In the genomic region with DNA sequence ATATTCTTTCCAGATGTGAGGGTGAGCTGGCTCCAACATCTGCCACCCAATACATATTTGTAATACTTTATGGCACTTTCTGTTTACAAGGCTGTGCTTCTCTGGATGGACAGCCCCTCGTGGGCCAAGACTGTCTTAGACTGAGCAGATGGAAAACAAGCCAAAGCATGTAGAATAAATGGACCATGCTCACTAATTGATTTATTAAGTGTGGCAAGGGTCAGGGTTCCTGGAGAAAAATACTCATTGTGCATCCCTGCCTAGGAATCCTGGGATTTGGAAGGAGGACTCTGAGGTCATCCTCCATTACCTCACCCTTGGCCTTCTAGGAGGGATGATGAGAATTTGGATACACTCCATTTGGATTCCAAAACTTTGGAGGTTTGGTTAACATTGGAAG, we compare ENCODE assay signal across 15 mouse cellular contexts.
DNase-seq lines count a peak whose midpoint lies in the region; ATAC-seq and TF ChIP-seq lines count a peak whose summit lies in the region.
"Had no signal": no experiment of that assay in that cellular context is flagged by ENCODE, and none has a peak within 500 bp of the region (broad histone marks: within the 10 kb centered on the region; RNA-seq: fewer than 3 reads in every experiment).

No protein-coding gene starts in this region.

- no peak overlapping the region for H3K27ac ChIP-seq in hindbrain, postnatal 0 days
- H3K27ac ChIP-seq in hindbrain, embryonic 16.5 days (ENCODE audit: low read depth, low read length), result no peak overlapping the region
- H3K27ac ChIP-seq: heart, embryonic 13.5 days; liver, embryonic 12.5 days had no signal

- TF ChIP-seq CTCF in hindbrain, postnatal 0 days (IDR thresholded peaks at IDR 0.05; ENCODE audit: low read depth), result no peak

- H3K9me3 ChIP-seq in hindbrain, postnatal 0 days (ENCODE audit: low read length), result no peaks in the 10 kb centered on the region
- no peaks in the 10 kb centered on the region for H3K9me3 ChIP-seq in hindbrain, embryonic 16.5 days (ENCODE audit: control insufficient read depth, low read length)
- H3K9me3 ChIP-seq: heart, embryonic 13.5 days; liver, embryonic 12.5 days had no signal

- no peaks in the 10 kb centered on the region for H3K36me3 ChIP-seq in hindbrain, postnatal 0 days (ENCODE audit: insufficient read depth, low read length)
- no peaks in the 10 kb centered on the region for H3K36me3 ChIP-seq in hindbrain, embryonic 16.5 days (ENCODE audit: control insufficient read depth, insufficient read depth, low read length)
- H3K36me3 ChIP-seq: G1E; heart, embryonic 13.5 days; liver, embryonic 12.5 days had no signal

- H3K4me3 ChIP-seq in hindbrain, postnatal 0 days (ENCODE audit: low read length), result no peak overlapping the region
- H3K4me3 ChIP-seq in hindbrain, embryonic 16.5 days (ENCODE audit: low read length), result no peak overlapping the region
- H3K4me3 ChIP-seq: heart, embryonic 13.5 days; liver, embryonic 12.5 days; megakaryocyte, embryonic 14.5 days had no signal

- no peak for DNase-seq in hindbrain, postnatal 0 days (ENCODE audit: low spot score)
- DNase-seq in 3T3-L1 (ENCODE audit: low read depth, low spot score), result peak; percentile 80
- DNase-seq in adipocyte (ENCODE audit: low spot score), result peak; percentile 17
- peak; percentile 5 to 25 for DNase-seq in lung, postnatal 4 days
- DNase-seq in spleen, adult 18-20 months, result no peak
- no peak for DNase-seq in kidney, postnatal 25 days
- DNase-seq: cerebellum, adult 2 months; kidney, adult 11 months; kidney, postnatal 14 days had no signal

- H3K27me3 ChIP-seq in hindbrain, postnatal 0 days (ENCODE audit: insufficient read depth, low read length), result no peaks in the 10 kb centered on the region
- H3K27me3 ChIP-seq in hindbrain, embryonic 16.5 days (replicated peaks; ENCODE audit: control insufficient read depth, insufficient read depth, low read length), result no peaks in the 10 kb centered on the region
- H3K27me3 ChIP-seq: heart, embryonic 13.5 days; liver, embryonic 12.5 days; megakaryocyte, embryonic 14.5 days had no signal

- peak; percentile 43; the same call in 1 of the 2 replicates for ATAC-seq in hindbrain, postnatal 0 days
- ATAC-seq in hindbrain, embryonic 16.5 days, result no peak
- no peak for ATAC-seq in megakaryocyte progenitor cell, adult 5-6 weeks (replicated peaks; ENCODE audit: poor library complexity)
- ATAC-seq: liver, embryonic 12.5 days had no signal

- no peaks in the 10 kb centered on the region for H3K4me1 ChIP-seq in hindbrain, postnatal 0 days (ENCODE audit: insufficient read depth, low read length)
- H3K4me1 ChIP-seq in hindbrain, embryonic 16.5 days (ENCODE audit: control insufficient read depth, insufficient read depth, low read depth, low read length), result no peaks in the 10 kb centered on the region; the same call in 1 of the 2 replicates
- H3K4me1 ChIP-seq: heart, embryonic 13.5 days; liver, embryonic 12.5 days; megakaryocyte, embryonic 14.5 days had no signal

- no peak overlapping the region for H3K9ac ChIP-seq in hindbrain, postnatal 0 days (replicated peaks; ENCODE audit: low read length)
- H3K9ac ChIP-seq in hindbrain, embryonic 16.5 days (ENCODE audit: low read depth, low read length), result no peak overlapping the region
- H3K9ac ChIP-seq: heart, embryonic 13.5 days; liver, embryonic 12.5 days had no signal

- no peak overlapping the region for H3K4me2 ChIP-seq in hindbrain, postnatal 0 days (ENCODE audit: low read depth, low read length)
- no peak overlapping the region for H3K4me2 ChIP-seq in hindbrain, embryonic 16.5 days (ENCODE audit: low read length)
- H3K4me2 ChIP-seq: heart, embryonic 13.5 days; liver, embryonic 12.5 days had no signal

- WGBS in hindbrain, postnatal 0 days, result 29% methylated on average over 1 of the region's 1 CpGs
- WGBS in hindbrain, embryonic 16.5 days, result 21% methylated on average over 1 of the region's 1 CpGs

Comparison
In these comparisons a context has a peak if more than half of its experiments do, and no peak if none do; other contexts are left out.
1. DNase-seq: peak in 3T3-L1 (single experiment), adipocyte (single experiment) and lung, postnatal 4 days (2 of 2); none in hindbrain, postnatal 0 days (single experiment), spleen, adult 18-20 months (0 of 2) and kidney, postnatal 25 days (0 of 2).